Mouse (Mus musculus): ENCODE results near the gene Mecom.
"Not testable (repeated sequence)": the region's sequence is repeated elsewhere in the genome, so short reads cannot be mapped to it uniquely, and the experiment has no call there.

Mecom gene

DNA sequence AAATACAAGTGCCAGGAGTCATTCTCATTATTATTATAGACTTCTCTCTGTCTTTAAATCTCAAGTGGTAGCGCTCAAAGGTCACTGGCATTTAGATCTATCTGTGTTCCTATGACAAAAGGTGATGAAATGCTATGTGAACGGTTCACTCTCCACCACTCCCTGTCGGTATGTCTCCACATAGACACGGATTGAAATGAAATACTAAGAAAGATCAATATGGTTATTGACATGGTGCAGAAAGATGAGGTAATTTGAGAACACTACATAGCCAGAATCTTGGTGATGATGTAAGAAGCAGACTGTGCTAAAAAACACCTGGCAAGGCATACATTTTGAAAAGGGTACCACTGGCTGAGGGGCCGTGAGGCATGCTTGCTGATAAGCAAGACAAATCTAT lies 294.1 kb downstream of the Mecom start:
- DNase-seq (ENCODE audit: low spot score in 2 of 2), result no peak

- DNase-seq (ENCODE audit: low spot score in 2 of 2), result no peak
These were observed 299.0 kb downstream of the Mecom start for GRCm38 (mm10) chr3:30248656-30249384.

DNA sequence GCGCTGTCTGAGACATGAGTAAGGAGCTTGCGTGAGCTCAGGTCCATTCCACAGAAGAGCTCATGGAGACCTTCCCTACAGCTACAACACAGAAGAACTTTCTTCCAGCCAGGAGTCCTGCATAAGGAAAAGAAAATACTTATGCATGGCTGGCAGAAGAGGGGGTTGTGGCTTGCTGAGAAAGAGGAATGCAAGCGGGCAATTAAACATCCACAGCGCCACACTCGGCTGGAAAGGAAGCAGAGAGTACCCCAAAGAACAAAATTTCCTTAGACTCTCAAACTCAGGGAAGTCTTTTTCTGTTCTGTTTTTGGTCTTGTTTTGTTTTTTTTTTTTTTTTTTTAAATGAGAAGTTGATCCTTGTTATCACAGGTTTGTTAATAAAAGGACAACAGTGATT lies 300.6 kb downstream of the Mecom start:
- DNase-seq (ENCODE audit: low spot score in 2 of 2), result no peak

DNA sequence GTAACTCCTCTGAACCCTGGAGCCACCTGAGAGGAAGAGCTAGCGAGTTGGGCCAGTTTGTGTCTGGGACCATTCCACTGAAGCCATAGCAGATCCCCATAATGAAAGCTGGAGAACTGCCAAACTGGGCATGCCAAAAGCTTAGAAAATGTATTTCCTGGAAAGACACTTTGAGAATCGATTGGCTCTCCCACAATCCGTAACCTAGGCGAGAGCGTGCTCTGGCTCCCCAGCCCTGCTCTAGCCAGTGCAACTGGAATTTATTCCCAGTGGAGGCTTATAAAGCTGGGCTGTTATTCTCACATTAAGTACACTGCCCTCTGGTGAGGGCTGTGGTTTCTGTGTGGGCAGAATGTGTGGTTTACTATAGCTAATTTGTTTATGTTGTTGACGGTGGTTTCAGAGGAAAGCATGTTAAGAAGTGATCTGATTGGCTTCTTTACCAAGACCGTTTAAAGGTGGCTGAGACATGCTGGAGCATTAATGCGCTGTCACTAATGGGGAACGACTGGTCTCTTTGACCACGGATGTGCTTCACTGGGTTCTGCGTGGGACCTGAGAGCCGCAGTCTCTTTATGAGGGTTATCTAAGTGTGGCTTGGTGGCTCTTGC lies 301.3 kb downstream of the Mecom start:
- DNase-seq (ENCODE audit: low spot score in 2 of 2), result no peak

GRCm38 (mm10) chr3:30245950-30246349 lies 301.9 kb downstream of the Mecom start:
- DNase-seq (ENCODE audit: low spot score in 2 of 2), result no peak

- no peak for DNase-seq (ENCODE audit: low spot score in 2 of 2)
These were observed 303.4 kb downstream of the Mecom start for GRCm38 (mm10) chr3:30244401-30244871.

DNA sequence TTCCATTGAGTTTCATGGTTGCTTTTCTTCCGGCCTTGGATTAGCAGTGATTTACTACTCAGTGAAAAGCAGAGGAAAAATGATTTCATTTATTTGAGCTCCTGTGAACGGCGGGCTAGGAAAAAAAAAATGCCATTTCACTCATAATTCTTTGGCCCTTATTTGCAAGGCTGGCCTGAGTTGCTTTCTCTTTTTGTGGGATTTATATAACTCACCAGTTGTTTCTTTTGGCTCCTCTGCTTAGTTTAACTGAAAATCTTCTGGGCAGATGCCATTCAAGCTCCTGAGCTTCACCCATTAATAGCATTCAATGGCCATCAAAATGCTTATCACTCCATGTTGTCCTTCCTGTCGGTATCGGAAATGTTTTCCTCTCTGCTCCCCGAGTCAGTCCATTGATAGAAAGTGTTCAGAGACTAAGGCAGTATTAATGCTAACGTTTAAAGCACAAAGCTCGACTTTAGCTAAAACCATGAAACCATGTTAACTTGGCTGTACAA lies 304.0 kb downstream of the Mecom start:
- DNase-seq (ENCODE audit: low spot score in 2 of 2), result no peak

- DNase-seq (ENCODE audit: low spot score in 2 of 2), result no peak
These were observed 308.4 kb downstream of the Mecom start for GRCm38 (mm10) chr3:30239416-30239815.

- DNase-seq (ENCODE audit: low spot score in 2 of 2), result no peak
These were observed 310.3 kb downstream of the Mecom start for GRCm38 (mm10) chr3:30237493-30237892.

GRCm38 (mm10) chr3:30234018-30234417 lies 313.8 kb downstream of the Mecom start:
- no peak for DNase-seq (ENCODE audit: low spot score in 2 of 2)

DNA sequence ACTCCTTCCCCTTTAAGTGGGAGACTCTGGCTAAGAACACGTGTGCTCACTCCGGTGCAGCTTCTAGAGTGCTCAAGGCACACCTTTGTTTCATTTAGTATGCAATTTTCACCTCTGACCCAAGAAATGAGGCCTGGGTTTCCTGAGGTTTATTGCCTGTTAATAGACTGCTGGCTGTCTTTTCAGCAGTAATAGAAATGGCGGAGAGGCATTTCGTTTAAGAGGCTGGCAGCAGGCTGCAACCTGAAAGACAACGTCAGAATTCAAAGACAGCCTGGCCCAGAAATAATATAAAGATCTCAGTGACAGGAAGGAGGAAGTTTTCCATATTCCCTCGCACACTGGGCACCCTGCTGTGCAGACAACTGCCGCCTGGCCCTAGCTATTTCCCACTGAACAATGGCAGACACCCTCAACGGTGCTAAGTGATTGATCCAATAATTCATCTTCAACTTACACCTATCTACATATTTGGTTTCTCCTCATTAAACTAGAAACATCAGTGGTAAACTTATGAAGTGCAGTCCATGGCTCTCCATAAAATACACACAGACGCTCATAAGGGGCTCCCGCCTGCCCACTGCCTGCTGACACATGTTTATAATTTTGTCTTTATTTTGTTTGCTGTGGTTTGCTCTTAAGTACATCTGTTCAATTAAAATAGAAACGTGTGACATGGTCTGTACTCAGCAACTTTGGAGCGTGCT lies 319.7 kb downstream of the Mecom start:
- peak in 1 of 2 experiments; percentile 8 for DNase-seq (ENCODE audit: low spot score in 2 of 2)

DNA sequence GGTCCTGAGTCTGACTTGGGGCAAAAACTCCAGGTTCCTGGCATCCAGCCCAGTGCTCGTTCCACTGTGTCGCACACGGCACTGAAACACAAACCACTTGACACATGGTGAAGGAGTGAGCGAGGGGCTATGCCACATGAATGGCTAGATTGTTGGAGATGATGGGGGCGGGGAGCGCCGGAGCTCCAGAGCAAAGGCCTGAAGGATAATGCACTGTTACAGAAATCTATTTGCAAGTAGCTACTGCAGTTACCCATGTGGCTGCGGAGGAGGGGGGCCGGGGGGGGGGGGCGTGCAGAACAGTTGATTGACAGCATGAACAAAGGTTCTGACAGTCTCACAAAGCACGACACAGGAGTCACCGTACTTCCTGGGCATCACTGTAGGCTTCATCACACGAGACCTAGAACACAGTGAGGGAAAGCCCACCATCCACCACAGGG lies 320.9 kb downstream of the Mecom start:
- peak in 1 of 2 experiments; percentile 20 for DNase-seq (ENCODE audit: low spot score in 2 of 2)

- DNase-seq (ENCODE audit: low spot score in 2 of 2), result not testable (repeated sequence)
These were observed 322.6 kb downstream of the Mecom start for GRCm38 (mm10) chr3:30225200-30225599.

GRCm38 (mm10) chr3:30220701-30221412 lies 327.0 kb downstream of the Mecom start:
- no peak for DNase-seq (ENCODE audit: low spot score in 2 of 2)

DNA sequence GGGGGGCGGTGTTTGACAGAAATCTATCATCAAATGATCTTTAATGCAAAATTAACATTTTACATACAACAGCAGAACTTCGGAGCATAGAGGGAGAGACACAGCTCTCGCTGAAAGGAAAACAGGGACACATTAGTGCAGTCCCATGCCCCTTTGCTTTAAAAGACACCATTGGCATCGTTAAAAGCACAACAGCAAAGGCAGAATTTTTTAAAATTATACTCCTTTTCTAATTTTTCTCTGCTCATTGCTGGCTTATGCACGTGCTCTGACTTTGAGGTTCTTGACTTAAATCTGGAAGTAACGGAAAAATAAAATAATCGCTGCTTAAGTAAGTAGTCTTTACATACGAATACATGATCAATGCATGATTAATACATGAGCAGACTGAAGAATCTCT lies 327.9 kb downstream of the Mecom start:
- no peak for DNase-seq (ENCODE audit: low spot score in 2 of 2)

DNA sequence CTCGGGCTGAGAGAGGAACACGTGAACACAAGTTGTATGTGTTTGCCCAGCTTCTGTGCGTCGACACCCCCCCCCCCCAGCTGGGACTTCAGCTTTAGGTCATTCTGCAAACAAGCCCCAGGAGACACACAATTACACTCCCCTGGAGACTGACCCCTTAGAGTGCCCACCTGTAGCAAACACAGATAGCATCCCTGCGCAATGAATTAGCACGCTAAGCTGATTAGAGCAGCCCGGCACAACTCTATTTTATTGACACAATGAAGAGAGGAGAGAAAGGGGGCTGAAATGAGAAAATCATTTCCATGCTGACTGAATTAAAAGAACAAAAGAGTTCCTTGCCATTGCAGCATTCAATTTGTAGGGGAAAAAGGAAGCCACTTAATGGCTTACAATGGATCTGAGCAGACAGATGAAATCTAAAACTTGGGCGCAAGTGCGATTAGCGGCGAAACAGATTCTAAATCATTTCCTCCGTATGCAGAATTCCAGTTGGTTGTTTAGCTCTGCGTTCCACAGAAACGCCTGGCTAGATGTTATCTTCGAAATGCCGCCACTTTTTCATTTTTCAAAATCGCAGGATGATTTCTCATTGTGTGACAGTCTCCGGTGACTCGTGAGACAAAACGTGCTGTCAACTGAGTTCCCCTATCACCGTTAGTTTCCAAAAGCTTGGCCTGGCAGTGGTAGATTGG lies 328.5 kb downstream of the Mecom start:
- no peak for DNase-seq (ENCODE audit: low spot score in 2 of 2)

DNA sequence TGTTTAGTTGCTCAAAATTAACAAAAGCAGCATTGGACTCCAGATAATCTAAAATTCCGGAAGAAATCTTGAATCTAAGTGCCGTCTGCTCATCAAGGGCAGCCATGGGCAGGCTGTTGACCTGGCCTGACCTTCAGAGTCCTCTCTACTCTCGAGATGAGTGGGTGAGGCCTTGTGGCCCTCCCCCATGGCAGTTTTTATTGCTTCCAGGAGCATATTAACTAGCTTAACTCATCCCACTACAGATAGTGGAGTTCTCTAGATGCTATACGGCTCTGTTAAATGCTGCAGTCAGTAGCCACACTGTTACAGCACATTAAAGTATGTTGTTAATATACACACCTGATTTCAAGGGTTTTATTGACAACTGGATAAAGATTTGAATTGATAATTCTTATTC lies 333.2 kb downstream of the Mecom start:
- DNase-seq (ENCODE audit: low spot score in 2 of 2), result no peak

DNA sequence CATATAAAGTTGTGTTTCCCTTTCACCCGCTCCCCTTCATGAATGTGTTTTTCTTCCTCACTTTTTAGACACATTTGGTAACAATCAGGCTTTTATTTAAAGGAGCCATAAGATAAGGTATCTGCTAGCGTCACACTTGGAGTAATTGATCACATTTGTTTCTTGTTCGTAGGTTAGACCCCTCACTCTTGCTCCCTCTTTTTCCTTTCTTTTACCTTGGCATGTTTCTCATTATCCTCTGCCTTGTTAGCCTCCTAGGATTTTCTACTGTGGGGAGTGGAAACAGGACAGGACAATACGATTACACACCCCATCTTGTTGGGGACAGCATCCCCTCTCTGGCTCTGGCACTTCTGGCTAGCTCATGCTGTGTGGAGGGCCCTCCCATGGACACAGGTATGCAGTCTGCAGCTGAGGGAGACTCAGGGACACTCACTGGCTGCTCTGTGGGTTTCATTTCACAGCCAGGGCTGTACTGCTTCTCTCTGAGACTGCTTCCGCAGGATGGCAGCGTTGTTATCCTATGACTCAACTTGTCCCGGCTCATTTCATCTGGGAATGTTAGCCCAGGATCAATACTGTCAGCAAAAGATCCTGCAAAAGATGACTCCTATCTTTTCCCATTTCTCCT lies 334.2 kb downstream of the Mecom start:
- DNase-seq (ENCODE audit: low spot score in 2 of 2), result no peak

DNA sequence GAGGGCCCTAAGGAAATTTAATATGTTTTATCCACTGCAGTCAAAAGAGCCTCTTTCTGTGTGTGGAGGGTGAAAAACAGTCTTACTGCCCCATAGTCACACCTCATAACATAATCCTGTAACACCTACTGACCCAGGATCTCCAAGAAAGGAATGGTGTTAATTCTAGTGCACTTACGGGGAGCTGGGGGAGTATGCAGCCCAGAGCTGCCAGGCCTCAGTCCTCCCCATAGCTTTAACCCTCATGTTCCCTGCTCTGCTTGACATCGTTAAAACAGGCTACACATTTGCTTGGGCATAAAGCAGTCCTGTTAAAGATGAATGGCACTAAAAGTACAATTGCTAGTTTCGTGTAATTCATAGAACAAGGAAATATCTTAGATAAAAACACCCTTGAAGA lies 335.0 kb downstream of the Mecom start:
- DNase-seq (ENCODE audit: low spot score in 2 of 2), result no peak

DNA sequence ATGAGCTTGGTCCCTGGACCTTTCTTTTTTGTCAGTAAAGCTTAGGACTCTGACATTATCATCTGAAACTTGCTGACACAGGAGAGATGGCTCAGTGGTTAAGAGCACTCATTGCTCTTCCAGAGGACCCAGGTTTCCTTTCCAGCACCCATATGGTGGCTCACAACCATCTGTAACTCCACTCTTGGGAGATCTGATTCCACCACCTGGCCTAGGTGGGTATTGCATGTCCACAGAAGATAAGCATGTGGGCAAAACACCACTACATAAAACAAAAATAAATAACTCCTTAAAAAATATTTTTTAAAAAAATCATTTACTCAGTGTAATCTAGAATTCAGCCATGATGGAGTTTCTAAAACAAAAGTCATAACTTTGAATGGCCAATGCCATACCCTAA lies 338.7 kb downstream of the Mecom start:
- no peak for DNase-seq (ENCODE audit: low spot score in 2 of 2)

DNA sequence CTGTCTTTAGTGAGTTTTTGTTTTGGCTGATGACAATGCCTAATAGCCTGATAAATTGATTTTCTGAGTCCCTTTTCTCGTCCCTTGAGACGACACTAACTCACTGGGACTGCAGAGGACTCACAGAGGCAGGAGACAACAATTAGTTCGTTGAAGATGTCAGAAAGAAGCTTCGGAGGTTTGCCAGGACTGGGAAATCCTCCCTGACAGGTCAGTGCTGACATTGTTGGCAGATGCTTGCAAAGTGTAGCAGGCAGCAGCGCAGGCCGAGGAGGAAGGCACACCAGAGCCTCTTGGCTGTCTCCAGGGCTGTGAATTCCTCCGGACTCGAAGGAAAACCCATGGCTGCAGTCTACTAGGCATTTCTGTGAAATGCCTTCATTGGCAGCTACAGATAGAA lies 339.9 kb downstream of the Mecom start:
- DNase-seq (ENCODE audit: low spot score in 2 of 2), result no peak

Data from spleen, postnatal 4 days (tissue).